Mouse (Mus musculus): ENCODE measurements around the gene Exoc4. TPM values are rescaled to one million over a fixed set of nuclear protein-coding genes. Genes with fewer than 3 reads are reported as not detected.

Gene Exoc4
- total and polyA plus RNA-seq, 2 experiments, result 3.7 to 28.0 TPM

DNA sequence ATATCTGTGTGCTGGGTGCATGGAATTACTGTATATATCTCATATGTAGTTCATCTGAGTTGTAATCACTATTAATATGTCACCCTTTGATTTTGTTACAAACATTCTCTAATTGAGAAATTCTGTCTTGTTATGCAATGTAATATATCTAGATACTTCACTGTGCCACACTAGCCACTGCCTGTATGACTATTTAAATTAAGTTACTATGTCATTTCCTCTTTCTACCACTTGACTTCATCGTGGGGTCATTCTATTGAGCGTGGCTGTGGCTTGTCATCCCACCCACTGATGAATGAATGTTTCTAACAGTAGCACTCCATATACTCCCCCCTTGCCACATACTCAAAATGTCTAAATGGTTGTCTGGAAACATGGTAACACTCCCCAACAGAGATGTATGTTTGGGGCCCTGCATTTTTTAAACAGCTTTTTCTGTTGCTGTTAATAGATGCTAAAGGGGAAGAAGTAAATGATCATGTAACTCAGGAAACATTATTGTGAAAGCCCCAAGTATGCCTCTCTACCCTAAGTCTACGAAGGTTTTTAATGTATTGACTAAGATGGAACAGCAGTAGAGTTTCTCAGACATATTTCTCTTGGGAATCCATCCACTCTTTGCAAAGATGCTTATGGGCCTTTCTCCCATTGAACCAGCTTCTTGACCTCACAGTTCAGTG lies 618.2 kb downstream of the Exoc4 start:
- 85% methylated on average over 3 of the region's 3 CpGs for WGBS
- DNase-seq (ENCODE audit: extremely low read depth, low read depth, low spot score), result no peak
- Histone ChIP-seq H3K36me3 (ENCODE audit: control insufficient read depth, insufficient read depth, low read length) (no peaks in the 10 kb centered on the region; the same call in 1 of the 2 replicates), H3K4me1 (ENCODE audit: control insufficient read depth, insufficient read depth, low read length) (no peaks in the 10 kb centered on the region), H3K27ac (replicated peaks; ENCODE audit: insufficient read depth, low read depth, low read length) (no peak overlapping the region), H3K79me2 (ENCODE audit: control insufficient read depth, insufficient read depth, low read length) (no peaks in the 10 kb centered on the region), H3K9ac (ENCODE audit: low read depth, low read length) (no peak overlapping the region), H3K4me3 (ENCODE audit: insufficient read depth, low read depth, low read length) (no peak overlapping the region), H3K27me3 (ENCODE audit: control insufficient read depth, insufficient read depth, low read length) (no peaks in the 10 kb centered on the region)
- TF ChIP-seq CTCF (IDR thresholded peaks at IDR 0.05; ENCODE audit: low read depth, low read length) (no peak), POLR2A (IDR thresholded peaks at IDR 0.05; ENCODE audit: extremely low read depth, insufficient read depth, low read length) (no peak)

DNA sequence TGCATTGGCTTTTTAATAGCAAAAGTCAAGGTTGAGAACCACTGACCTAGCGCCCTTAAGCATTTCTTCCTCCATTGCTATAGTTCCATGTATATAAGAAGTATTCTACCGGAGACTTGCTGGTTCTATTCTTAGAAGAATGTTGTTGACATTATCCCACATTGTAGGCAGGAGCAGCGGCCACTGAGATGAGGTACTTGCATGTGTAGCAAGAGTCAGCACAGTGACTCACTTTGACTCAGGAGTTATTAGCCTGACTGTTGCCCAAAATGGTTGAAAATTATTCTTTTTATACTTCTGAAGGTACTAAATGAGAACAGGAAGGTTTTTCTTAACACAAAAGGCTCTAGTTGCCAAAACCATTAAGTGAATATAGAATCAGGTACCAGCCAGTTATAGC lies 620.4 kb downstream of the Exoc4 start:
- WGBS, result 91% methylated on average over 3 of the region's 3 CpGs
- H3K9ac ChIP-seq (ENCODE audit: low read depth, low read length), result no peak overlapping the region
- no peak for TF ChIP-seq POLR2A (IDR thresholded peaks at IDR 0.05; ENCODE audit: extremely low read depth, insufficient read depth, low read length)
- no peak for TF ChIP-seq CTCF (IDR thresholded peaks at IDR 0.05; ENCODE audit: low read depth, low read length)
- no peaks in the 10 kb centered on the region for H3K4me1 ChIP-seq (ENCODE audit: control insufficient read depth, insufficient read depth, low read length)
- H3K27me3 ChIP-seq (ENCODE audit: control insufficient read depth, insufficient read depth, low read length), result no peaks in the 10 kb centered on the region
- H3K36me3 ChIP-seq (ENCODE audit: control insufficient read depth, insufficient read depth, low read length), result no peaks in the 10 kb centered on the region; the same call in 1 of the 2 replicates
- no peak overlapping the region for H3K4me3 ChIP-seq (ENCODE audit: insufficient read depth, low read depth, low read length)
- no peak overlapping the region for H3K27ac ChIP-seq (replicated peaks; ENCODE audit: insufficient read depth, low read depth, low read length)
- no peaks in the 10 kb centered on the region for H3K79me2 ChIP-seq (ENCODE audit: control insufficient read depth, insufficient read depth, low read length)
- DNase-seq (ENCODE audit: extremely low read depth, low read depth, low spot score), result no peak

DNA sequence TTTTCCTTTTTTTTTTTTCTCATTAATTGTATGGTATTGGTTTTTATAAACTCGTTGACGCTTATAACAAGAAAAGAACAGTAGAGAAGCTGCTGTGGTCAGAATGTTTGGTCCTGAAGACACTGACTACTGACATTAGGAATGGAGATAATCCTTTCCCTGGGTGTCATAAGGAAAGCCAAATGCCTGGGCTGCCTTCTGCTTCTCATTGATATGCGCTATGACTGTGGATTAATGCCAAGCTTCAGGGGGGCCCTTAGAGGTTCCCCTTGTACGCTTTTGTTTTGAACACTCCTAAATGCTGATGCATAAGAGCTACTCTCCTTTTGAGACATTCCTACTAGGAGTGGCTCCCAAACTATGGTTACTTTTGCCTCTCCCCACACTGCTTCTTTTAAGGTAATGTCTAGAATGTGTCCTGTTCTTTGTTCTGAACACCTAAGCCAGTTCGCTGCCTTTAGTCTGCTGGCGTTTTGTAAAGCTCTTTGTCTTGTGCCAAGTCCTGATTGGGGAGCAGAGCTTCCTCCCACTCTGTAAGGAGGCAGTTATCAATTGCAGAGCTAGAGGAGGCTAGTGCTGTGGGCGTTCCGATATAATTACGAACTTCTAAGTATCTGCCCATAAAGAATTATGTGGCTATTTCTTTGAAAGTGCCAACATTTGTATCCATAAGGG lies 621.7 kb downstream of the Exoc4 start:
- H3K27ac ChIP-seq (replicated peaks; ENCODE audit: insufficient read depth, low read depth, low read length), result no peak overlapping the region
- H3K36me3 ChIP-seq (ENCODE audit: control insufficient read depth, insufficient read depth, low read length), result no peaks in the 10 kb centered on the region; the same call in 1 of the 2 replicates
- H3K4me1 ChIP-seq (ENCODE audit: control insufficient read depth, insufficient read depth, low read length), result no peaks in the 10 kb centered on the region
- no peak overlapping the region for H3K9ac ChIP-seq (ENCODE audit: low read depth, low read length)
- H3K4me3 ChIP-seq (ENCODE audit: insufficient read depth, low read depth, low read length), result no peak overlapping the region
- DNase-seq (ENCODE audit: extremely low read depth, low read depth, low spot score), result no peak
- no peaks in the 10 kb centered on the region for H3K79me2 ChIP-seq (ENCODE audit: control insufficient read depth, insufficient read depth, low read length)
- H3K27me3 ChIP-seq (ENCODE audit: control insufficient read depth, insufficient read depth, low read length), result no peaks in the 10 kb centered on the region
- 84% methylated on average over 9 of the region's 9 CpGs for WGBS
- TF ChIP-seq CTCF (IDR thresholded peaks at IDR 0.05; ENCODE audit: low read depth, low read length), result no peak
- TF ChIP-seq POLR2A (IDR thresholded peaks at IDR 0.05; ENCODE audit: extremely low read depth, insufficient read depth, low read length), result no peak

DNA sequence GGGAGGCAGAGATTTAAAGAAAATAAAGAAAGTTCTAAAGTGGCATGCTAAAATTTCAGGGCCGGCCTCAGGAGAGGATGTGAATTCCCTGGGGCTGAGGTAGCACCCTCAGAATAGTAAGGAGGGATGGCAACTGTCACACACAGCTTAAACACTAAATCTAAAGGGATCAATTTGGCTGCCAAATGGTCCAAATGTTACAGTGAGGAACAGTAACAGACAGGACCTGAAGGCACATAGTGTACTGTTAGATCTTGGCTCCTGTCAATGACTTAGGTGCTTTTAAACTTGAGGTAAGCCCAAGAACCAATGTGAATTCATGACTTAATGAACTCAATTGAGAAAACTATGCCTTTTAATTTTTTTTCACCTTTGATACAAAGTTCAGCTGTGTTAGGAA lies 622.4 kb downstream of the Exoc4 start:
- no peak overlapping the region for H3K4me3 ChIP-seq (ENCODE audit: insufficient read depth, low read depth, low read length)
- no peaks in the 10 kb centered on the region; the same call in 1 of the 2 replicates for H3K36me3 ChIP-seq (ENCODE audit: control insufficient read depth, insufficient read depth, low read length)
- H3K79me2 ChIP-seq (ENCODE audit: control insufficient read depth, insufficient read depth, low read length), result no peaks in the 10 kb centered on the region
- no peak for DNase-seq (ENCODE audit: extremely low read depth, low read depth, low spot score)
- no peak for TF ChIP-seq POLR2A (IDR thresholded peaks at IDR 0.05; ENCODE audit: extremely low read depth, insufficient read depth, low read length)
- no peak for TF ChIP-seq CTCF (IDR thresholded peaks at IDR 0.05; ENCODE audit: low read depth, low read length)
- H3K9ac ChIP-seq (ENCODE audit: low read depth, low read length), result no peak overlapping the region
- H3K27ac ChIP-seq (replicated peaks; ENCODE audit: insufficient read depth, low read depth, low read length), result no peak overlapping the region
- H3K4me1 ChIP-seq (ENCODE audit: control insufficient read depth, insufficient read depth, low read length), result no peaks in the 10 kb centered on the region
- H3K27me3 ChIP-seq (ENCODE audit: control insufficient read depth, insufficient read depth, low read length), result no peaks in the 10 kb centered on the region
- 100% methylated on average over 1 of the region's 1 CpGs for WGBS

DNA sequence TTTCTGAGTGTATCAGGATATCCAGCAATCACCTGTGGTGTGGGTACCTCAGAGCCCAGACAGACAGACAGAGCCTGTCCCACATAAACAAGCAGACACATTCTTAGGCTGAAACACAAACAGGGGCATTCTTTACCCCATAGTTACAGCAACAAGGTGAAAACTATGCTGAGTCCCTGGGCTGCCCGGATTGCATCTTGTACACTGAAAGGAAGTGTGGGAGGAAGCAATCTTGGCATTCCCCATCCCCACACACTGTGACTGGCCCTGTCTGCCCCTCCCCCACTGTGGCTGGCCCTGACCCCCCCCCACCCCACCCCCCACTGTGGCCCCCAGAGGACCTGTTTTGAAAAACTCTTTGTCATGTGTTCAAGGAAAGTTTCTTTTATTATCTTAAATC lies 623.3 kb downstream of the Exoc4 start:
- Histone ChIP-seq H3K27me3 (ENCODE audit: control insufficient read depth, insufficient read depth, low read length) (no peaks in the 10 kb centered on the region), H3K79me2 (ENCODE audit: control insufficient read depth, insufficient read depth, low read length) (no peaks in the 10 kb centered on the region), H3K9ac (ENCODE audit: low read depth, low read length) (no peak overlapping the region), H3K4me1 (ENCODE audit: control insufficient read depth, insufficient read depth, low read length) (no peaks in the 10 kb centered on the region), H3K4me3 (ENCODE audit: insufficient read depth, low read depth, low read length) (no peak overlapping the region), H3K27ac (replicated peaks; ENCODE audit: insufficient read depth, low read depth, low read length) (no peak overlapping the region), H3K36me3 (ENCODE audit: control insufficient read depth, insufficient read depth, low read length) (no peaks in the 10 kb centered on the region)
- no peak for DNase-seq (ENCODE audit: extremely low read depth, low read depth, low spot score)
- TF ChIP-seq CTCF (IDR thresholded peaks at IDR 0.05; ENCODE audit: low read depth, low read length) (no peak), POLR2A (IDR thresholded peaks at IDR 0.05; ENCODE audit: extremely low read depth, insufficient read depth, low read length) (no peak)
- 44% methylated on average over 1 of the region's 1 CpGs for WGBS

DNA sequence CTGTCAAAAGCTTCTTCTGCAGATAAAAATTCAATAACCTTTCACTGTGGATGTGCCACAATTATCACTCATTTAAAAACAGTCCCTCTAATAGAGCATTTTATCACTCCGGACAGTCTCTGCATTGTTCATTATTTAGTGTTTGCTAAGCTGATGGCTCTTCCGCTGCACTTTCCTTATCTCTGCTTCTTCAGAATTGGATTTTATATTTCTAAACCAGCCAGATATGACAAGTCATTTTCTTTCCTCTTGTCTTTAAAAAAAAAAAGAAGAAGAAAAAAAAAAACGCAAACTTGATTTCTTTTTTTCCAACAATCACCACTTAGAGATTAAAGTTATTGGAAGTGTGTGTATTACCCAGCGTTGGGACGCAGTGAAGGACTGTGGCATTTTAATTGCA lies 624.1 kb downstream of the Exoc4 start:
- H3K4me1 ChIP-seq (ENCODE audit: control insufficient read depth, insufficient read depth, low read length), result no peaks in the 10 kb centered on the region
- H3K36me3 ChIP-seq (ENCODE audit: control insufficient read depth, insufficient read depth, low read length), result no peaks in the 10 kb centered on the region
- DNase-seq (ENCODE audit: extremely low read depth, low read depth, low spot score), result no peak
- no peaks in the 10 kb centered on the region for H3K27me3 ChIP-seq (ENCODE audit: control insufficient read depth, insufficient read depth, low read length)
- H3K27ac ChIP-seq (replicated peaks; ENCODE audit: insufficient read depth, low read depth, low read length), result no peak overlapping the region
- no peaks in the 10 kb centered on the region for H3K79me2 ChIP-seq (ENCODE audit: control insufficient read depth, insufficient read depth, low read length)
- H3K4me3 ChIP-seq (ENCODE audit: insufficient read depth, low read depth, low read length), result no peak overlapping the region
- H3K9ac ChIP-seq (ENCODE audit: low read depth, low read length), result no peak overlapping the region
- 78% methylated on average over 5 of the region's 5 CpGs for WGBS
- TF ChIP-seq POLR2A (IDR thresholded peaks at IDR 0.05; ENCODE audit: extremely low read depth, insufficient read depth, low read length), result no peak

Data from liver, adult 2 months (tissue).